Mouse (Mus musculus): ENCODE measurements around the gene Idh1. TPM values are rescaled to one million over a fixed set of nuclear protein-coding genes. Genes with fewer than 3 reads are reported as not detected.

The Idh1 gene
- polyA plus RNA-seq, 1 experiment from 2014 or later, result 182 TPM

DNA sequence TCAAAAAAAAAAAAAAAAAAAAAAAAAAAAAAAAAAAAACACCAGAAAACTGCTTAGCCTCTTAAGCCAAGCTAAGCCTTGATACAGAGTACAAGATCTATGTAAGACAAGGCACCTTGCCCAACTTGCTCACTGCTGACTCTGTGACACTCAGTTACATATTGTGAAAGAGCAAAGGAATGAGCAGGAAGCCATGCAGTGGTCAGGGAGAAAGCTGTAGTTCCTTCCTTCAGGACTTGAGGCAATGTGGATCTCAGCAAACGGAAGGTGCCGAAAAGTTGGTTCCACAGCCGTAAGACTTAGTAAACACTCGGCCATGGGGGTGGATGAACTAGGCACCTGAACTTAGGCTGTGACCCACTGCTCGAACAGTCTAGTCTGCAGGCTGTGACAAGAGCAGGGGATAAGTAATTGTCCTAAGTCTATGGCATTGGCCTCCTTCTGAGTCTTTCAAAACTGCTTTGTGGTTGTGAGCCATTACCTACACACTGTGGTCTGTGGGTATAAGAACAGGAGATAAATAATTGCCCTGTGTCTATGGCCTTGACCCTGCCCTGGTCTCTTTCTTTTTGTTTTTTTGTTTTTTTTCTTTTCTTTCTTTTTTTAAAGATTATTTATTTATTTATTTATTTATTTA, 72.6 kb downstream of the Idh1 start:
- 91% methylated on average over 5 of the region's 5 CpGs for WGBS

DNA sequence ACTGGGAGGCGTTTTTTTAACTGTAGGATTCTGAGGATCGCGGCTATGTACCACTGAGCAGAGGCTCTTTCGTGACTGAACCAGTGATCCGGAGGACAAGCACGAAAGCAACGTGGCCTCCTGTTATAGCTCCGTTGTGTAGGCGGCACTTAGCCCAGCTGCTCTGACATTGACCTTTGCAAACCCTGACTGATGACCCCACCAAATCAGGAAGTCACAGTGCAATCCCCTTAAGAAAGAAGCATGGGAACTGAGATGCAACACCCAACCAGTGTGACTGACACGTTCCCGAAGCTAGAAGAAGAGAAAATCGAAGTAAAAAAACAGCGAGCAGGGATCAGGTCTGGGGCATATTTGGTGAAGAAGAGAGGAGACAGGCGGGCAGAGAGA, 73.5 kb downstream of the Idh1 start:
- 31% methylated on average over 14 of the region's 14 CpGs for WGBS
- H3K9me3 ChIP-seq (ENCODE audit: control insufficient read depth, low read length), result no peaks in the 10 kb centered on the region
- H3K4me2 ChIP-seq (replicated peaks; ENCODE audit: low read depth, low read length), result peak overlapping the region; percentile 29
- ATAC-seq (ENCODE audit: low FRiP score, low TSS enrichment), result peak; percentile 72
- H3K27me3 ChIP-seq (ENCODE audit: control insufficient read depth, insufficient read depth, low read length), result no peaks in the 10 kb centered on the region
- H3K9ac ChIP-seq (ENCODE audit: low read depth, low read length), result no peak overlapping the region
- no peaks in the 10 kb centered on the region for H3K36me3 ChIP-seq (ENCODE audit: control insufficient read depth, insufficient read depth, low read length)
- no peak overlapping the region for H3K27ac ChIP-seq (ENCODE audit: low read depth, low read length)
- peaks cover 5% of the 10 kb centered on the region; the same call in 1 of the 2 replicates for H3K4me1 ChIP-seq (ENCODE audit: control insufficient read depth, insufficient read depth, low read length)
- H3K4me3 ChIP-seq (ENCODE audit: low read length), result peak overlapping the region; percentile 16; the same call in 1 of the 2 replicates

More for the DNA sequence above, 72.6 kb downstream of the Idh1 start:
- Histone ChIP-seq H3K4me3 (ENCODE audit: low read length) (no peak overlapping the region), H3K4me2 (replicated peaks; ENCODE audit: low read depth, low read length) (no peak overlapping the region), H3K27ac (ENCODE audit: low read depth, low read length) (no peak overlapping the region), H3K9me3 (ENCODE audit: control insufficient read depth, low read length) (no peaks in the 10 kb centered on the region), H3K4me1 (ENCODE audit: control insufficient read depth, insufficient read depth, low read length) (peaks cover 5% of the 10 kb centered on the region; the same call in 1 of the 2 replicates), H3K27me3 (ENCODE audit: control insufficient read depth, insufficient read depth, low read length) (no peaks in the 10 kb centered on the region), H3K36me3 (ENCODE audit: control insufficient read depth, insufficient read depth, low read length) (no peaks in the 10 kb centered on the region), H3K9ac (ENCODE audit: low read depth, low read length) (no peak overlapping the region)
- peak; percentile 37; the same call in 1 of the 2 replicates for ATAC-seq (ENCODE audit: low FRiP score, low TSS enrichment)

DNA sequence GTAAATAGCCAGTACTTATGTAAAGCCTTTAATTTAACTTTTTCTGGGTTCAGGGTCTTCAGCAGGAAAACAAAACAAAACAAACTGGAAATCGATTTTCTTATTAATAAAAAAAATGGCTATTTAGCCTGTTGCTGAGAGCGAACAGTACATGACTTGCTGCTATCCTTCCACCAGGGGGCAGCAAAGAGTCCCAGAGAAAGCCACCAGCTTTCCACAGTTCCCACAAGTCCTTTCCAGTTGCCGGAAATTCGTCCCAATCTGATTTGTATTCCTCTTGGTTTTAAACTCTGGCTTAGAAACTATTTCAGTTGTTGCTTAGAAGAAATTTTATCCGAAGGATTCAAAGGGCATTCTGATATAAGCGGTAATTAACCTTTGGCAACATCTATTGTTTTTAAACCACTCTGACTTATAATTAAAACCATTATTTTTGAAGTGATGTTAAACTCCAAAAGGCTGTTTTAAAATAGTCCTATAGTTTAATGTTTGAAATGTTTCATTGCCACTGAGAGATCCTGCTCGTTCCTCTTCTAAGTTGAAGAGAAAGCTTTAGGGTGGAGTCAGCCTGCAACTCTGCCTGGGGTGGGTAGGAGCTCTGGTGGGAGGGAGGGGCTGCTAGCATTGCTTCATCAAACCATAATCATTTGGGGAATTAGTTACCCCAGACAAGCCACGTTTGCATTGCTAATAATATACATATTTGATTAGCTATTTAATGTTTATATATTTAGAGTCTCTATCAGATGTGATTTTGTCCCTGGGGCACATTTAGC, 74.1 kb downstream of the Idh1 start:
- Histone ChIP-seq H3K9me3 (ENCODE audit: control insufficient read depth, low read length) (no peaks in the 10 kb centered on the region), H3K36me3 (ENCODE audit: control insufficient read depth, insufficient read depth, low read length) (no peaks in the 10 kb centered on the region), H3K27me3 (ENCODE audit: control insufficient read depth, insufficient read depth, low read length) (no peaks in the 10 kb centered on the region), H3K27ac (ENCODE audit: low read depth, low read length) (no peak overlapping the region; the same call in 1 of the 2 replicates), H3K4me3 (ENCODE audit: low read length) (peak overlapping the region; percentile 9; the same call in 1 of the 2 replicates), H3K4me1 (ENCODE audit: control insufficient read depth, insufficient read depth, low read length) (peaks cover 5% of the 10 kb centered on the region; the same call in 1 of the 2 replicates), H3K9ac (ENCODE audit: low read depth, low read length) (no peak overlapping the region), H3K4me2 (replicated peaks; ENCODE audit: low read depth, low read length) (peak overlapping the region; percentile 29)
- ATAC-seq (ENCODE audit: low FRiP score, low TSS enrichment), result peak; percentile 63; the same call in 1 of the 2 replicates
- 11% methylated on average over 8 of the region's 8 CpGs for WGBS

DNA sequence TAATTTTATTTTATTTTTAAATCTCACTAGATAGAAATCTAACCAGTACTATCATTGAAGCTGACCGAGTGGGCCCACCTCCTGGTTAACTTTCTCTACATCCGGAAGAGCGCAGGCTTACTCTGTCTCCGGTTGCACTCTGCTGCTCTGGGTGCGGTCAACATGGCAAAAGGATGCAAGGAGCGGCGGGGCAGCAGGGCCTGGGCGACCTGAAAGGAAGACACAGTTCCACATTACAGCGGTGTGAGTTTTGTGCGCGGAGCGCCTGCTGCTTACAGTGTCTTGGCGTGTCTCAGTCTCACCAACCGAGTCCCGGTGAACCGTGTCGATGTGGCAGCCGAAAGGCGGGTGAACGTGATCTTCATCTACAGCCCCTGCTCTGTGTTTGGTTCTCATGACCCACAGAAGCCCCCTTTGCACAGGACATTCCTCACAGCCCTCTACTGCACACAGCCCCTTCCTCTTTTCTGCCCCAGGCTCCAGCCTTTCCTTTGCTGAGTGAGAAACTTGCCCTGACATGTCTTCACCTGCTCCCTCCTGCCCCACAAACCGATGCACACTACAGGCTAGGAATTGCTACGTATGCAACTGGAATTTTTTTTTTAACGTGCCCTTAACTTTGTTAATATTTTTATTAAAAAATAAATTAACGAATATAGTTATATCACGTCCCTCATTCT, 76.4 kb downstream of the Idh1 start:
- Histone ChIP-seq H3K9ac (ENCODE audit: low read depth, low read length) (0 out of 2 replicates have a peak overlapping the region, but pooled peaks have one; percentile 20), H3K27me3 (ENCODE audit: control insufficient read depth, insufficient read depth, low read length) (no peaks in the 10 kb centered on the region), H3K4me1 (ENCODE audit: control insufficient read depth, insufficient read depth, low read length) (peaks cover 5% of the 10 kb centered on the region; the same call in 1 of the 2 replicates), H3K9me3 (ENCODE audit: control insufficient read depth, low read length) (no peaks in the 10 kb centered on the region), H3K4me3 (ENCODE audit: low read length) (no peak overlapping the region), H3K27ac (ENCODE audit: low read depth, low read length) (no peak overlapping the region), H3K36me3 (ENCODE audit: control insufficient read depth, insufficient read depth, low read length) (no peaks in the 10 kb centered on the region), H3K4me2 (replicated peaks; ENCODE audit: low read depth, low read length) (no peak overlapping the region)
- 69% methylated on average over 25 of the region's 25 CpGs for WGBS
- no peak for ATAC-seq (ENCODE audit: low FRiP score, low TSS enrichment)

DNA sequence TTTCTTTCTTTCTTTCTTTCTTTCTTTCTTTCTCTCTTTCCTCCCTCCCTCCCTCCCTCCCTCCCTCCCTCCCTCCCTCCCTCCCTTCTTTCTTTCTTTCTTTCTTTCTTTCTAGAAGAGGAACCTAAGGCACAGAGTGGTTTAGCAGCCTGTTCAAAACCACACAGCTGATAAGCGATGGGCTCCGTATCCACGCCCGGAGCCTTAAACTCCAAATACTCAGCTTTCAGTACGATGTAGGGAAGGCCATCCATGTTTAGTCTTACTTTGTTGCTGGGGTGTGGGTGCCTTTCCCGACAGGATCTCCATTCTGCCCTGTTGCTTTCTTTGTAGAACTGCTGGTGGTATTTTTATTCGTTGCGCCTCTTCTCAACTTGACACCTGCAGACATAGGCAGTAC, 77.1 kb downstream of the Idh1 start:
- ATAC-seq (ENCODE audit: low FRiP score, low TSS enrichment), result no peak
- no peak overlapping the region for H3K4me2 ChIP-seq (replicated peaks; ENCODE audit: low read depth, low read length)
- WGBS, result 89% methylated on average over 8 of the region's 8 CpGs
- H3K4me3 ChIP-seq (ENCODE audit: low read length), result no peak overlapping the region
- H3K9me3 ChIP-seq (ENCODE audit: control insufficient read depth, low read length), result no peaks in the 10 kb centered on the region
- H3K4me1 ChIP-seq (ENCODE audit: control insufficient read depth, insufficient read depth, low read length), result peaks cover 5% of the 10 kb centered on the region; the same call in 1 of the 2 replicates
- no peak overlapping the region for H3K27ac ChIP-seq (ENCODE audit: low read depth, low read length)
- no peaks in the 10 kb centered on the region for H3K36me3 ChIP-seq (ENCODE audit: control insufficient read depth, insufficient read depth, low read length)
- H3K9ac ChIP-seq (ENCODE audit: low read depth, low read length), result no peak overlapping the region
- no peaks in the 10 kb centered on the region for H3K27me3 ChIP-seq (ENCODE audit: control insufficient read depth, insufficient read depth, low read length)

Other genes starting within 250 kb of the Idh1 start
- gene Plekhm3, start 229.7 kb downstream of the Idh1 start, polyA plus RNA-seq (2014; fragmentation: Nextera tagmentation; extraction: Ambion mirVana), result 5.9 and 7.0 TPM in 2 replicates
- gene Akr1cl, start 153.7 kb downstream of the Idh1 start, polyA plus RNA-seq (2014; fragmentation: Nextera tagmentation; extraction: Ambion mirVana), result not detected in 2 replicates
- not detected in 2 replicates for gene Cryge, start 135.4 kb downstream of the Idh1 start, polyA plus RNA-seq (2014; fragmentation: Nextera tagmentation; extraction: Ambion mirVana)
- gene Crygd, start 123.0 kb downstream of the Idh1 start, polyA plus RNA-seq (2014; fragmentation: Nextera tagmentation; extraction: Ambion mirVana), result not detected in 2 replicates
- gene Crygc, start 112.8 kb downstream of the Idh1 start, polyA plus RNA-seq (2014; fragmentation: Nextera tagmentation; extraction: Ambion mirVana), result not detected in 2 replicates
- gene Crygb, start 104.2 kb downstream of the Idh1 start, polyA plus RNA-seq (2014; fragmentation: Nextera tagmentation; extraction: Ambion mirVana), result not detected in 2 replicates
- gene Cryga, start 83.1 kb downstream of the Idh1 start, polyA plus RNA-seq (2014; fragmentation: Nextera tagmentation; extraction: Ambion mirVana), result not detected in 2 replicates
- not detected in 2 replicates for gene Gm28845, start 66.9 kb downstream of the Idh1 start, polyA plus RNA-seq (2014; fragmentation: Nextera tagmentation; extraction: Ambion mirVana)
- gene D630023F18Rik, start 63.3 kb downstream of the Idh1 start, polyA plus RNA-seq (2014; fragmentation: Nextera tagmentation; extraction: Ambion mirVana), result 0.36 and 1.1 TPM in 2 replicates
- gene Pikfyve, start 183 bp upstream of the Idh1 start, polyA plus RNA-seq (2014; fragmentation: Nextera tagmentation; extraction: Ambion mirVana), result 12.7 and 22.1 TPM in 2 replicates
- gene Pth2r, start 95.6 kb upstream of the Idh1 start, polyA plus RNA-seq (2014; fragmentation: Nextera tagmentation; extraction: Ambion mirVana), result not detected in 2 replicates